Mouse (Mus musculus) neural tube, embryonic 12.5 days (tissue): ENCODE results near the gene Nploc4. TPM values are rescaled to one million over a fixed set of nuclear protein-coding genes. Genes with fewer than 3 reads are reported as not detected.

Experiments
- ATAC-seq: fragments of 200-750 bp; cut with Nextera tagmentation; 2 replicates; pipeline ENCODE4 v1.8.0; 2017; ENCODE audit warnings: low read depth, mild to moderate bottlenecking, moderate TSS enrichment, moderate library complexity; ENCODE audit not compliant: low FRiP score
- H3K27ac ChIP-seq: fragments of 300-500 bp; sonication (generic); 2 replicates; pipeline ENCODE4 v1.5.1; 2016
- H3K27me3 ChIP-seq: fragments of 300-500 bp; sonication (generic); replicated peaks from 2 replicates; pipeline ENCODE4 v1.6.1; 2016; ENCODE audit warnings: mild to moderate bottlenecking
- H3K36me3 ChIP-seq: fragments of 300-500 bp; sonication (generic); 2 replicates; pipeline ENCODE4 v1.6.1; 2016; ENCODE audit warnings: mild to moderate bottlenecking
- H3K4me1 ChIP-seq: fragments of 300-500 bp; sonication (generic); 2 replicates; pipeline ENCODE4 v1.6.1; 2016
- H3K4me2 ChIP-seq: fragments of 300-500 bp; sonication (generic); replicated peaks from 2 replicates; pipeline ENCODE4 v1.6.1; 2016; ENCODE audit warnings: mild to moderate bottlenecking
- H3K4me3 ChIP-seq: fragments of 300-500 bp; sonication (generic); 2 replicates; pipeline ENCODE4 v1.5.1; 2016
- H3K9ac ChIP-seq: fragments of 300-500 bp; sonication (generic); 2 replicates; pipeline ENCODE4 v1.6.1; 2016; ENCODE audit warnings: mild to moderate bottlenecking
- H3K9me3 ChIP-seq: fragments of 300-500 bp; sonication (generic); 2 replicates; pipeline ENCODE4 v1.6.1; 2016; ENCODE audit warnings: mild to moderate bottlenecking
- WGBS: fragments of 180-500 bp; shearing (Covaris S2); methylation state at CpG from one replicate; pipeline ENCODE4 v1.1.7; 2016; 5-methylcytosine and 5-hydroxymethylcytosine counted together
- polyA plus RNA-seq: library from polyadenylated mRNA; unstranded; fragments of >200 nt; fragmentation: Nextera tagmentation; extraction: Ambion mirVana; gene quantifications from 2 replicates; pipeline ENCODE4 v1.2.1, GENCODE M21; 2016

Nploc4 gene
- polyA plus RNA-seq, 1 experiment from 2014 or later, result 54.6 TPM

DNA sequence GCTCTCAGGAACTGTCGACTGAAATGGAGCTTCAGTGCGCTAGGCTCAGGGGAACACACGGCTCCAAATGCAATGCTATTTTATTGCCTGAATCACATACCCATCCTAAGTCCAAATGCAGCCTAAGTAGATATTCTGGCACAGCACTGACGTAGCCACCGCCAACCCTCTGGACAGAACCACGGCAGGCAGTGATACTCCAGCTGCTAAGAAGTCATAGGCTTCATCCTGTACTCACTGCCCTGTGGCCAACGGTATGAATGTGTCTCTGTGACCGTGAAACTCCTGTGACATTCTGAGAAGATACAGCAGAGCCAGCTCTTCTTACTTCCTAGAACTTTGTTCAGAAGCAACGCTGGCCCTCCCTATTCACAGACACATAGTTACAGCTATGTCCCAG is 48.9 kb downstream of the Nploc4 start:
- Histone ChIP-seq H3K9me3 (no peaks in the 10 kb centered on the region), H3K4me1 (no peaks in the 10 kb centered on the region), H3K27me3 (no peaks in the 10 kb centered on the region), H3K4me3 (no peak overlapping the region), H3K27ac (no peak overlapping the region), H3K4me2 (no peak overlapping the region), H3K9ac (no peak overlapping the region), H3K36me3 (peaks cover 64% of the 10 kb centered on the region)
- ATAC-seq, result no peak
- 94% methylated on average over 9 of the region's 9 CpGs for WGBS

DNA sequence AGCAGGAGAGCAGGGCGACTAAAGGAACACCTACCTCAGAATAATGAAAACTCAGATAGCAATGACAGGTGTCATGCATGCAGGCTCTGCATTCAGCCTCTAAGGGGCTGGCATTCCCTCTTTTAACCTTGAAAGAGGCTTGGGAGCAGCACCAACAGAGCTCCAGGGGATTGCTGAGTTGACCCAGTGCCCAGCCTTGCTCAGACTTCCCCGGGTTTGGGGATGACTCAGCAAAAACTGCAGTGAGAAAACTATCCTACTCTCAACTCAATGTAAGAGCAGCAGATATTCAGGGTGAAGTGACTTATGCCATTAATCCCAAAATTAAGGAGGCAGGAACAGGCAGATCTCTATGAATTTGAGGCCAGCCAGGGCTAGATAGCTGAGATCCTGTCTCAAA is 50.4 kb downstream of the Nploc4 start:
- no peaks in the 10 kb centered on the region for H3K27me3 ChIP-seq
- no peaks in the 10 kb centered on the region for H3K9me3 ChIP-seq
- H3K9ac ChIP-seq, result no peak overlapping the region
- H3K36me3 ChIP-seq, result peaks cover 65% of the 10 kb centered on the region
- no peaks in the 10 kb centered on the region for H3K4me1 ChIP-seq
- H3K27ac ChIP-seq, result no peak overlapping the region
- WGBS, result 81% methylated on average over 2 of the region's 2 CpGs
- H3K4me3 ChIP-seq, result no peak overlapping the region
- ATAC-seq, result no peak
- no peak overlapping the region for H3K4me2 ChIP-seq

GRCm38 (mm10) chr11:120386632-120387031 is 50.9 kb downstream of the Nploc4 start:
- no peaks in the 10 kb centered on the region for H3K4me1 ChIP-seq
- no peak overlapping the region for H3K4me2 ChIP-seq
- H3K4me3 ChIP-seq, result no peak overlapping the region
- 95% methylated on average over 6 of the region's 6 CpGs for WGBS
- H3K36me3 ChIP-seq, result peaks cover 69% of the 10 kb centered on the region
- no peak overlapping the region for H3K9ac ChIP-seq
- no peaks in the 10 kb centered on the region for H3K27me3 ChIP-seq
- H3K9me3 ChIP-seq, result no peaks in the 10 kb centered on the region
- no peak for ATAC-seq
- H3K27ac ChIP-seq, result no peak overlapping the region

GRCm38 (mm10) chr11:120382509-120382908 is 55.0 kb downstream of the Nploc4 start:
- WGBS, result 98% methylated on average over 9 of the region's 9 CpGs
- H3K4me1 ChIP-seq, result peaks cover 15% of the 10 kb centered on the region
- H3K9ac ChIP-seq, result no peak overlapping the region
- H3K4me3 ChIP-seq, result no peak overlapping the region
- no peak overlapping the region for H3K27ac ChIP-seq
- H3K36me3 ChIP-seq, result peaks cover 70% of the 10 kb centered on the region
- H3K27me3 ChIP-seq, result no peaks in the 10 kb centered on the region
- no peak for ATAC-seq
- H3K4me2 ChIP-seq, result no peak overlapping the region
- H3K9me3 ChIP-seq, result no peaks in the 10 kb centered on the region

DNA sequence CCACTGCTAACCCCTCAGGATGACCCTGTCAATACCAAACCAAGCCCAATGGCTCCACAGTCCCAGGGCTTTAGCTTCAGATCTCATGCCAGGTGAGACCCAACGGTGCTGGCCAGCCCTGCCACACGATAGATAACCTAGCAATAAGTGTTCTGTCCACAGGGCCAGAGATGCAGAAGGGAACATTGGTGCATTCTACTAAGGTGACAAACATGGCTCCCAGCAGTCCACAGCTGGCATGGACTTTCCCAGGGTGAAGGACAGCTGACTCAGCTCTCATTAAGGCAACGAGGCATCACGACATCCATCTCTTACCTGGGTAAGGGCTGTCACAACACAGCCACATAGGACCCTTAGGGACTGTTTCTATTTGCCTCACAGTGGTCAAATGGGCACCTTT is 56.4 kb downstream of the Nploc4 start:
- H3K36me3 ChIP-seq, result peaks cover 68% of the 10 kb centered on the region
- H3K27ac ChIP-seq, result no peak overlapping the region
- H3K4me3 ChIP-seq, result no peak overlapping the region
- H3K4me1 ChIP-seq, result peaks cover 22% of the 10 kb centered on the region
- no peaks in the 10 kb centered on the region for H3K27me3 ChIP-seq
- no peak overlapping the region for H3K9ac ChIP-seq
- no peaks in the 10 kb centered on the region for H3K9me3 ChIP-seq
- H3K4me2 ChIP-seq, result no peak overlapping the region
- ATAC-seq, result no peak
- WGBS, result 93% methylated on average over 4 of the region's 4 CpGs

- H3K27me3 ChIP-seq, result no peaks in the 10 kb centered on the region
- ATAC-seq, result no peak
- no peak overlapping the region for H3K4me2 ChIP-seq
- WGBS, result 91% methylated on average over 3 of the region's 3 CpGs
- no peak overlapping the region for H3K4me3 ChIP-seq
- H3K27ac ChIP-seq, result no peak overlapping the region
- peaks cover 22% of the 10 kb centered on the region for H3K4me1 ChIP-seq
- H3K9me3 ChIP-seq, result no peaks in the 10 kb centered on the region
- H3K36me3 ChIP-seq, result peaks cover 68% of the 10 kb centered on the region
- no peak overlapping the region for H3K9ac ChIP-seq
Measured at GRCm38 (mm10) chr11:120380271-120380670, 57.2 kb downstream of the Nploc4 start.

- H3K36me3 ChIP-seq, result peaks cover 68% of the 10 kb centered on the region
Measured at GRCm38 (mm10) chr11:120378611-120379540, 58.6 kb downstream of the Nploc4 start, which contains the start of gene Faap100. Gene Faap100 (minus strand): TSS chr11:120378764.

DNA sequence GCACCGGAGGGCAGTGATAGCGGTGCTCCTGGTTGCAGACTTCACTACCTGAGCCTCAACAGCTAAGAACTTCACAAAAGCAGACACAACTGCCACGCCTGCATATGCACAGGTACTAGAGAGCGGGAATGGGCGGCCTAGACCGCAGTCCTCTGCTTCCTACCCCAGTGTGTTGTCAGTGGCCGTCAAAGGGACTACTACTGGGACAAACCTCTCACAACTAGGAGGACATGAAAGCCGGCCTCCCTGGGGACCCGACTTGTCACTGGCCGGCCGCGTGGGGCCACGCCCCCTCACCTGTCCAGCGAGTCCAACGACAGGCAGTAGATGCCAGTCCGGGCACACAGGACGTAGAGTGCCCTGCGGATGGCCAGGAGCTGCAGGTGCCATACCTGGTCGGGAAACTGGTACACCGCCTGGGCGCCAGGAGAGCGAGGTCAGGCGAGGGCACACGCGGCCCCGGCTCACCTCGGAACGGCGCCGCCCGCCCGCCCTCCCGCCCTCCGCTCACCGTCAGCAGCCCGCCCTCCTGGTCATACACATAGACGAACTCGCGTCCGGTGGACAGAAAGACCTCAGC is 59.4 kb downstream of the Nploc4 start:
- peak; percentile 49 for ATAC-seq
- H3K9ac ChIP-seq, result peak overlapping the region; percentile 86
- H3K4me1 ChIP-seq, result peaks cover 22% of the 10 kb centered on the region
- no peaks in the 10 kb centered on the region for H3K27me3 ChIP-seq
- H3K9me3 ChIP-seq, result no peaks in the 10 kb centered on the region
- H3K4me3 ChIP-seq, result peak overlapping the region; percentile 87
- 3% methylated on average over 40 of the region's 40 CpGs for WGBS
- H3K27ac ChIP-seq, result peak overlapping the region; percentile 15; the same call in 1 of the 2 replicates
- peaks cover 68% of the 10 kb centered on the region for H3K36me3 ChIP-seq
- peak overlapping the region; percentile 98 for H3K4me2 ChIP-seq

More at GRCm38 (mm10) chr11:120378611-120379540, 58.6 kb downstream of the Nploc4 start, which contains the start of gene Faap100:
- H3K9me3 ChIP-seq, result no peaks in the 10 kb centered on the region
- H3K27me3 ChIP-seq, result no peaks in the 10 kb centered on the region
- peak; percentile 86 for ATAC-seq
- H3K4me1 ChIP-seq, result peaks cover 22% of the 10 kb centered on the region
- H3K9ac ChIP-seq, result peak within 1 kb of the TSS; percentile 86
- H3K4me2 ChIP-seq, result peak within 1 kb of the TSS; percentile 98
- peak within 1 kb of the TSS; percentile 87 for H3K4me3 ChIP-seq
- peak within 1 kb of the TSS; percentile 15; the same call in 1 of the 2 replicates for H3K27ac ChIP-seq
- 9% methylated on average over 54 of the region's 54 CpGs for WGBS

DNA sequence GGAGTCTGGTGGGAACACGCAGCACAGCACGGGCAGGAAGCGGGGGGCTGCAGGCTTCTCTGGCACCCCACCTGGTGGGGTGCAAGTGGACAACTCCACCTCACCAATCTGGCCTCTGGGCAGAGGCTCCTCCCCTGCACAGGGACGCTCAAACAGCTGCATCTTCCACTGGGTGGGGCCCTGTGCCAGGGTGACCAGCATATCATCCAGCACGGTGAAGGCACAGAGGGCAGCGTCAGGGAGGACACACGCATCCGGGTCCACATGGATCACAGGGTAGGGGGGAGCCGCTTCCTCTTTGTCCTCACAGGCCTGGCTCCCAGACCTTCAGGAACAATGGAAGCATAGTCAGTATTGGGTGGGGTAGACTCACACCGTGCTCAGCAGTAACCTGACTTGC is 60.2 kb downstream of the Nploc4 start:
- no peak for ATAC-seq
- Histone ChIP-seq H3K4me2 (peak overlapping the region; percentile 98), H3K27me3 (no peaks in the 10 kb centered on the region), H3K36me3 (peaks cover 68% of the 10 kb centered on the region), H3K9ac (peak overlapping the region; percentile 86), H3K4me3 (peak overlapping the region; percentile 87), H3K4me1 (peaks cover 22% of the 10 kb centered on the region), H3K9me3 (no peaks in the 10 kb centered on the region), H3K27ac (no peak overlapping the region)
- 78% methylated on average over 10 of the region's 10 CpGs for WGBS

- Histone ChIP-seq H3K9ac (peak overlapping the region; percentile 86; the same call in 1 of the 2 replicates), H3K27me3 (no peaks in the 10 kb centered on the region), H3K36me3 (peaks cover 68% of the 10 kb centered on the region), H3K9me3 (no peaks in the 10 kb centered on the region), H3K4me2 (peak overlapping the region; percentile 98; the same call in 1 of the 2 replicates), H3K4me3 (no peak overlapping the region), H3K4me1 (peaks cover 22% of the 10 kb centered on the region), H3K27ac (no peak overlapping the region)
- no peak for ATAC-seq
- WGBS, result 90% methylated on average over 17 of the region's 17 CpGs
Measured at GRCm38 (mm10) chr11:120376302-120377160, 61.0 kb downstream of the Nploc4 start.

- no peak overlapping the region for H3K27ac ChIP-seq
- no peaks in the 10 kb centered on the region for H3K27me3 ChIP-seq
- no peak overlapping the region for H3K4me2 ChIP-seq
- no peak for ATAC-seq
- WGBS, result 92% methylated on average over 10 of the region's 10 CpGs
- no peaks in the 10 kb centered on the region for H3K9me3 ChIP-seq
- peaks cover 68% of the 10 kb centered on the region for H3K36me3 ChIP-seq
- H3K9ac ChIP-seq, result no peak overlapping the region
- peaks cover 22% of the 10 kb centered on the region for H3K4me1 ChIP-seq
- no peak overlapping the region for H3K4me3 ChIP-seq
Measured at GRCm38 (mm10) chr11:120375324-120375723, 62.2 kb downstream of the Nploc4 start.
